Mouse (Mus musculus): ENCODE measurements at regions not wholly inside any gene's neighbourhood (a gene's known extent, or its start where the extent isn't known, plus 50 kb on each side); places are given as distances from the start of the nearest gene placed in this dataset.

- no peaks in the 10 kb centered on the region for H3K4me1 ChIP-seq (replicated peaks)
- H3K9ac ChIP-seq (replicated peaks) = no peak overlapping the region
- no peaks in the 10 kb centered on the region for H3K27me3 ChIP-seq
- no peak overlapping the region for H3K4me3 ChIP-seq (replicated peaks)
- H3K27ac ChIP-seq = no peak overlapping the region
- H3K4me2 ChIP-seq = no peak overlapping the region
- WGBS = 91% methylated on average over 1 of the region's 1 CpGs
- H3K9me3 ChIP-seq = no peaks in the 10 kb centered on the region
- ATAC-seq (ENCODE audit: insufficient number of reproducible peaks, insufficient read depth, low FRiP score, low TSS enrichment, low read depth) = no peak
- H3K36me3 ChIP-seq = no peaks in the 10 kb centered on the region
These were observed 389.9 kb downstream of the D3Ertd751e start for GRCm38 (mm10) chr3:42132322-42132721.

DNA sequence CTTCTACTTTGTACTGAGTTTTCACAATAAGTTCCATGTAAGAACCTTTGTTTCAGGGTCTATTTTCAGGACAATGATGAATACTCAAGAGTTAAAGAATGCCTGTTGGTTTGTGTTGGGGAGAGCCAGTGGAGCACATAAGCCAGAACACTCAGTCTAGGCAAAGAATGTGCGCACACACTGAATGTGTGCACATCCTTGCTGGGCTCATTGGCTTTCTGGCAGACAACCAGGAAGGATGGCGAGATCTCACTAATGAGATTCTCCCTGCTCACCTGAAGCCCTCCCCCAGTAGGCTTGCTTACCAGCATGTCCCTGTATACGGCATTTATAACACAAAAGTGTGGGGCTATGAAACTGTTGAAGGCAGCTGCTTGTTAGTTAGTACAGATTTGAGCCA lies 411.0 kb downstream of the D3Ertd751e start:
- Histone ChIP-seq H3K9ac (replicated peaks) (no peak overlapping the region), H3K4me1 (replicated peaks) (no peaks in the 10 kb centered on the region), H3K27ac (no peak overlapping the region), H3K4me2 (no peak overlapping the region), H3K4me3 (replicated peaks) (no peak overlapping the region), H3K9me3 (no peaks in the 10 kb centered on the region), H3K27me3 (no peaks in the 10 kb centered on the region), H3K36me3 (no peaks in the 10 kb centered on the region)
- 93% methylated on average over 3 of the region's 3 CpGs for WGBS
- no peak for ATAC-seq (ENCODE audit: insufficient number of reproducible peaks, insufficient read depth, low FRiP score, low TSS enrichment, low read depth)

DNA sequence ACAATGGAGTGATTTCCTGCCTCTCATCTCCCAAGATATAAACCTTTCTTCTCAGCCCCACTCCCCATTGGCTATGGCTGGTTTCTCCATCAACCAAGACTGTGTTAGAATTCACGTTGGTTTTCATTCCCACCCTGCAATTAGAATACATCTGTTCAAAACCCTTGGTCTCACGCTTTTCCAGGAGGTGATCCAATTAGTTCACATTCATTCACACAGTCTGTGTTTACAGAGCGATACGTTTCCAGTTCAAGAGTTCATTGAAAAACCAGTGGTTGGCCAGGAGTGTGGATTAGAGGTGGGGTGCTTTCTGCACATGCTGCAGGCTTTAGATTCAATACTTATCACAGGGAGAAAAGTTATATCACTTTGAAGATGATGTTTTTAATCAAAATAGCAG lies 412.5 kb downstream of the D3Ertd751e start:
- ATAC-seq (ENCODE audit: insufficient number of reproducible peaks, insufficient read depth, low FRiP score, low TSS enrichment, low read depth) = no peak
- no peak overlapping the region for H3K4me3 ChIP-seq (replicated peaks)
- no peak overlapping the region for H3K9ac ChIP-seq (replicated peaks)
- no peak overlapping the region for H3K4me2 ChIP-seq
- no peaks in the 10 kb centered on the region for H3K36me3 ChIP-seq
- no peaks in the 10 kb centered on the region for H3K9me3 ChIP-seq
- WGBS = 62% methylated on average over 4 of the region's 4 CpGs
- no peak overlapping the region for H3K27ac ChIP-seq
- no peaks in the 10 kb centered on the region for H3K27me3 ChIP-seq
- H3K4me1 ChIP-seq (replicated peaks) = no peaks in the 10 kb centered on the region

GRCm38 (mm10) chr3:42163666-42164065 lies 421.3 kb downstream of the D3Ertd751e start:
- no peaks in the 10 kb centered on the region for H3K36me3 ChIP-seq
- WGBS = 79% methylated on average over 3 of the region's 3 CpGs
- no peak overlapping the region for H3K4me3 ChIP-seq (replicated peaks)
- ATAC-seq (ENCODE audit: insufficient number of reproducible peaks, insufficient read depth, low FRiP score, low TSS enrichment, low read depth) = no peak
- no peaks in the 10 kb centered on the region for H3K27me3 ChIP-seq
- 0 out of 2 replicates have a peak overlapping the region, but pooled peaks have one; percentile 13 for H3K27ac ChIP-seq
- no peaks in the 10 kb centered on the region for H3K9me3 ChIP-seq
- H3K4me2 ChIP-seq = no peak overlapping the region
- H3K4me1 ChIP-seq (replicated peaks) = no peaks in the 10 kb centered on the region
- H3K9ac ChIP-seq (replicated peaks) = no peak overlapping the region

- no peak for ATAC-seq (ENCODE audit: insufficient number of reproducible peaks, insufficient read depth, low FRiP score, low TSS enrichment, low read depth)
- Histone ChIP-seq H3K4me3 (replicated peaks) (no peak overlapping the region), H3K9ac (replicated peaks) (no peak overlapping the region), H3K27me3 (no peaks in the 10 kb centered on the region), H3K36me3 (no peaks in the 10 kb centered on the region), H3K27ac (no peak overlapping the region), H3K4me1 (replicated peaks) (no peaks in the 10 kb centered on the region), H3K4me2 (no peak overlapping the region), H3K9me3 (no peaks in the 10 kb centered on the region)
- WGBS = 82% methylated on average over 1 of the region's 1 CpGs
These were observed 456.8 kb downstream of the D3Ertd751e start for GRCm38 (mm10) chr3:42199206-42199605.

DNA sequence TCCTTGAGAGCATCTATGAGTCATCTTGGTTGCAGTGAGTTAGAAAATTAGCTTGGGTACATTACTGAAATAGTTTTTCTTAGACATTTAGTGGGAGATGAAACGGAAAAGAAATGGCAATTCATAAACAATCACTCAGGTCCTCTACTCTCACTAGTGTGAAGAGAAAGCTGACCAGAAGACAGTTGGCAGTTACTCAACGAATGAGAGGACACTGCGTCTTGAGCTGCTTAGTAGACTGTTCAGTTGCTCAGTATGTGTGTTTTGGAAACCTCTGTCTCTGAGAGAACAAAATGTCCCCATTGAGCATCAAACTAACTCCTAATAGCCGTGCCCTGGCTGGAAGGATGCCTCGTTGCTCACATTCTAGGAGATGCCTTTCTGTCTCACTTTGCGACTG lies 459.0 kb downstream of the D3Ertd751e start:
- Histone ChIP-seq H3K4me1 (replicated peaks) (no peaks in the 10 kb centered on the region), H3K36me3 (no peaks in the 10 kb centered on the region), H3K27me3 (no peaks in the 10 kb centered on the region), H3K4me2 (no peak overlapping the region), H3K4me3 (replicated peaks) (no peak overlapping the region), H3K9ac (replicated peaks) (no peak overlapping the region), H3K27ac (no peak overlapping the region), H3K9me3 (no peaks in the 10 kb centered on the region)
- ATAC-seq (ENCODE audit: insufficient number of reproducible peaks, insufficient read depth, low FRiP score, low TSS enrichment, low read depth) = no peak
- 93% methylated on average over 6 of the region's 6 CpGs for WGBS

DNA sequence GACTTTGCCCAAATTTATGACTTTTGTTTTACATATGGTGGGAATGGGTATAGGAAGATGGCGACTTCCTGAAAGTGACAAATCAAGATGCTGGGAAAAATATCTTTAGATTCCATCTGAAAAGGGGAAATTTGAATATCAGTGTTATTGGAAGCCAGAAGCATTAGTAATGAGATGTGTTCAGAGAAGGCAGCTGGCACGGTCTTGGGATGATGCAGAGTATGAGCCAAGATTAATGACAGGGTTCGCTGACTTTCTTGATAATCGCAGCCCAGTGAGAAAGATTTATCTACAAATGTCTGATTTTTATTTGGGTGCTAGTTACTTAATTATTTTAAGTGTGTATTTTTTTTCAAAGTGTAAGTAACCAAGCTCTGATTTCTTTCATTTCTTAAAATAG lies 463.2 kb downstream of the D3Ertd751e start:
- Histone ChIP-seq H3K4me3 (replicated peaks) (no peak overlapping the region), H3K27ac (no peak overlapping the region), H3K9ac (replicated peaks) (no peak overlapping the region), H3K27me3 (no peaks in the 10 kb centered on the region), H3K9me3 (no peaks in the 10 kb centered on the region), H3K4me1 (replicated peaks) (no peaks in the 10 kb centered on the region), H3K4me2 (no peak overlapping the region), H3K36me3 (no peaks in the 10 kb centered on the region)
- 87% methylated on average over 4 of the region's 4 CpGs for WGBS
- no peak for ATAC-seq (ENCODE audit: insufficient number of reproducible peaks, insufficient read depth, low FRiP score, low TSS enrichment, low read depth)

DNA sequence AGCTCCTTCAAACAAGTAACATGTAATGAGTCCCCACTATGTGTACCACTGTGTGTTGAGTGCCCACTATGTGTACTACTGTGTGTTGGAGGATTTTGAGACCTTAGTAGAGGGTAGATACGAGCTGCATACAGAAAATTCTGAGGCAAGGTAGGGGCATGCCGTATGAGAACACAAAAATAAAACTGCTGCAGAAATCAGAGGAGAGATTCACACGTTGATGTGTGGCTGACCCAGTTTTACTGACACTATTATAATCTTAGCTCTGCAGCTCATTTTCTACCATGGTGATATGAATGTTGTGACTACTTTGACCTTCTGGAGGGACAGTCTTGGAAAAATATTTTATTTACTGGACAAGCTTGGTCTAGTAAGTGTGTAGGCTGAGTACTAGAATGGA lies 469.0 kb downstream of the D3Ertd751e start:
- no peaks in the 10 kb centered on the region for H3K9me3 ChIP-seq
- WGBS = 86% methylated on average over 3 of the region's 3 CpGs
- no peak for ATAC-seq (ENCODE audit: insufficient number of reproducible peaks, insufficient read depth, low FRiP score, low TSS enrichment, low read depth)
- no peak overlapping the region for H3K27ac ChIP-seq
- no peaks in the 10 kb centered on the region for H3K27me3 ChIP-seq
- no peak overlapping the region for H3K9ac ChIP-seq (replicated peaks)
- H3K4me2 ChIP-seq = no peak overlapping the region
- H3K4me3 ChIP-seq (replicated peaks) = no peak overlapping the region
- peaks cover 9% of the 10 kb centered on the region for H3K4me1 ChIP-seq (replicated peaks)
- no peaks in the 10 kb centered on the region for H3K36me3 ChIP-seq

- H3K4me3 ChIP-seq (replicated peaks) = no peak overlapping the region
- no peaks in the 10 kb centered on the region for H3K9me3 ChIP-seq
- ATAC-seq (ENCODE audit: insufficient number of reproducible peaks, insufficient read depth, low FRiP score, low TSS enrichment, low read depth) = no peak
- no peaks in the 10 kb centered on the region for H3K36me3 ChIP-seq
- 84% methylated on average over 5 of the region's 5 CpGs for WGBS
- H3K9ac ChIP-seq (replicated peaks) = no peak overlapping the region
- no peaks in the 10 kb centered on the region for H3K27me3 ChIP-seq
- no peak overlapping the region for H3K4me2 ChIP-seq
- peaks cover 9% of the 10 kb centered on the region for H3K4me1 ChIP-seq (replicated peaks)
- no peak overlapping the region for H3K27ac ChIP-seq
These were observed 470.0 kb downstream of the D3Ertd751e start for GRCm38 (mm10) chr3:42212456-42212855.

DNA sequence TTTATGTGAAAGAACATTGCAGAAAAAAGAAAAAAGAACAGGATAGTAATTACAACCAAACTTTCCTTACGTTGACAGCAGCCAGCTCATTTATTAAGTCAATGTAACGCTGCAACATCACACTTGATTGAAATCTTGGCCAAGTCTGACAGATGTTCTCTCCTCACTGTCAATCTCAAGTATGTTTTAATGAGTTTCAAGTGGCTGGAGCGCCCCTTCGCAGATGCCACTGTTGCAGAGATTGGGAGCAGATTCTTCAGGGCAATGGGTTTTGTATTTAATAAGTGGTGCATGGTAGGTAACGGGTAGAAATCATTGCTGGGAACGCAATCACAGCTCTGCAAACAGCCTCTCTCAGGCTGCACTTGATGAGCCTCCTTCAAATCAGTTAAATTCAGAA lies 470.8 kb downstream of the D3Ertd751e start:
- ATAC-seq (ENCODE audit: insufficient number of reproducible peaks, insufficient read depth, low FRiP score, low TSS enrichment, low read depth) = no peak
- H3K4me2 ChIP-seq = no peak overlapping the region
- no peaks in the 10 kb centered on the region for H3K36me3 ChIP-seq
- H3K4me1 ChIP-seq (replicated peaks) = peaks cover 9% of the 10 kb centered on the region
- no peak overlapping the region for H3K27ac ChIP-seq
- H3K27me3 ChIP-seq = no peaks in the 10 kb centered on the region
- 69% methylated on average over 6 of the region's 6 CpGs for WGBS
- H3K4me3 ChIP-seq (replicated peaks) = no peak overlapping the region
- no peaks in the 10 kb centered on the region for H3K9me3 ChIP-seq
- H3K9ac ChIP-seq (replicated peaks) = no peak overlapping the region

GRCm38 (mm10) chr3:42214624-42215276 lies 472.3 kb downstream of the D3Ertd751e start:
- Histone ChIP-seq H3K4me3 (replicated peaks) (no peak overlapping the region), H3K9ac (replicated peaks) (no peak overlapping the region), H3K9me3 (no peaks in the 10 kb centered on the region), H3K4me2 (peak overlapping the region; percentile 8; the same call in 1 of the 2 replicates), H3K27ac (0 out of 2 replicates have a peak overlapping the region, but pooled peaks have one; percentile 1), H3K36me3 (no peaks in the 10 kb centered on the region), H3K4me1 (replicated peaks) (peaks cover 9% of the 10 kb centered on the region), H3K27me3 (no peaks in the 10 kb centered on the region)
- 43% methylated on average over 10 of the region's 10 CpGs for WGBS
- ATAC-seq (ENCODE audit: insufficient number of reproducible peaks, insufficient read depth, low FRiP score, low TSS enrichment, low read depth) = no peak

GRCm38 (mm10) chr3:42218719-42219118 lies 476.3 kb downstream of the D3Ertd751e start:
- Histone ChIP-seq H3K9ac (replicated peaks) (no peak overlapping the region), H3K4me1 (replicated peaks) (peaks cover 9% of the 10 kb centered on the region), H3K27ac (no peak overlapping the region), H3K4me2 (no peak overlapping the region), H3K4me3 (replicated peaks) (no peak overlapping the region), H3K9me3 (no peaks in the 10 kb centered on the region), H3K27me3 (no peaks in the 10 kb centered on the region), H3K36me3 (no peaks in the 10 kb centered on the region)
- WGBS = 84% methylated on average over 3 of the region's 3 CpGs
- no peak for ATAC-seq (ENCODE audit: insufficient number of reproducible peaks, insufficient read depth, low FRiP score, low TSS enrichment, low read depth)

Data from limb, embryonic 12.5 days (tissue).